Mouse (Mus musculus): ENCODE results near the gene Rps6ka6. TPM values are rescaled to one million over a fixed set of nuclear protein-coding genes. Genes with fewer than 3 reads are reported as not detected.

The Rps6ka6 gene
- total RNA-seq (2023; ENCODE audit: inconsistent age) = not detected in 4 replicates

GRCm38 (mm10) chrX:111537859-111538258 is at the start of gene Rps6ka6:
TSS of gene Rps6ka6 (minus strand) at chrX:111537959.

Other genes starting within 250 kb of the Rps6ka6 start
- not detected in 4 replicates for gene Hdx, start 159.1 kb upstream of the Rps6ka6 start, total RNA-seq (2023; ENCODE audit: inconsistent age)